Mouse (Mus musculus) heart, embryonic 13.5 days (tissue): ENCODE measurements at regions not wholly inside any gene's neighbourhood (a gene's known extent, or its start where the extent isn't known, plus 50 kb on each side); places are given as distances from the start of the nearest gene placed in this dataset.

Experiments
- ATAC-seq: fragments of 200-750 bp; cut with Nextera tagmentation; 2 replicates; pipeline ENCODE4 v1.8.0; 2017; ENCODE audit warnings: moderate TSS enrichment; ENCODE audit not compliant: insufficient number of reproducible peaks, low FRiP score, low TSS enrichment; ENCODE audit errors: extremely low read depth
- H3K27ac ChIP-seq: fragments of 300-500 bp; sonication (generic); replicated peaks from 2 replicates; pipeline ENCODE4 v1.5.1; 2015; ENCODE audit warnings: moderate library complexity, mild to moderate bottlenecking, inconsistent platforms
- H3K27me3 ChIP-seq: fragments of 300-500 bp; sonication (generic); replicated peaks from 2 replicates; pipeline ENCODE4 v1.6.1; 2015; ENCODE audit warnings: mild to moderate bottlenecking, inconsistent platforms
- H3K36me3 ChIP-seq: fragments of 300-500 bp; sonication (generic); 2 replicates; pipeline ENCODE4 v1.6.1; 2015; ENCODE audit warnings: mild to moderate bottlenecking, inconsistent platforms
- H3K4me1 ChIP-seq: fragments of 300-500 bp; sonication (generic); 2 replicates; pipeline ENCODE4 v1.6.1; 2015; ENCODE audit warnings: inconsistent platforms
- H3K4me2 ChIP-seq: fragments of 300-500 bp; sonication (generic); 2 replicates; pipeline ENCODE4 v1.6.1; 2015; ENCODE audit warnings: inconsistent platforms, mild to moderate bottlenecking, moderate library complexity
- H3K4me3 ChIP-seq: fragments of 300-500 bp; sonication (generic); 2 replicates; pipeline ENCODE4 v1.5.1; 2015; ENCODE audit warnings: moderate library complexity, mild to moderate bottlenecking, inconsistent platforms
- H3K9ac ChIP-seq: fragments of 300-500 bp; sonication (generic); 2 replicates; pipeline ENCODE4 v1.6.1; 2015; ENCODE audit warnings: inconsistent platforms, mild to moderate bottlenecking, moderate library complexity
- H3K9me3 ChIP-seq: fragments of 300-500 bp; sonication (generic); 2 replicates; pipeline ENCODE4 v1.6.1; 2016; ENCODE audit warnings: inconsistent platforms
- WGBS: fragments of 180-500 bp; shearing (Covaris S2); methylation state at CpG from one replicate; pipeline ENCODE4 v1.1.7; 2015; ENCODE audit warnings: mixed read lengths; 5-methylcytosine and 5-hydroxymethylcytosine counted together

DNA sequence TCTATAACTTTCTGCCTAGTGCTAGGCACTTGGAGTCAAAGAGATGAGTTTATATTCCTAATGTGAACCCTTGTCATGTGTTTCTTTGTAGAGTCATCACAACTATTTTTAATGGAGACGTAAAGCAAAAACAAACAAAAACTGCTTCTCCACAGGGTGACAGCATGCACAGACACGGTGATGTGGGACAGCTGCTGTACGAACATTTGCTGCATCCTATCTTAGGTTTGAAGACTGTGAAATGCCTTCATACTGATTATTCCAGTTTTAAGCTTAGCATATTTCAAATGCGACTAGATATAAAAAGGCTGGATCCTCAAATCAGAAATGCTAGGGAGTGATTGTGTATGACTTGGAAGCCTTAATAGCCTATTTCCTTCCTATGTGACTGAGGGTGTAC is 187.3 kb upstream of the Eci2 start:
- Histone ChIP-seq H3K4me1 (peaks cover 9% of the 10 kb centered on the region), H3K27me3 (no peaks in the 10 kb centered on the region), H3K9ac (no peak overlapping the region), H3K27ac (no peak overlapping the region), H3K9me3 (no peaks in the 10 kb centered on the region), H3K36me3 (no peaks in the 10 kb centered on the region), H3K4me3 (no peak overlapping the region), H3K4me2 (no peak overlapping the region)
- ATAC-seq, result no peak
- WGBS, result 73% methylated on average over 4 of the region's 4 CpGs

DNA sequence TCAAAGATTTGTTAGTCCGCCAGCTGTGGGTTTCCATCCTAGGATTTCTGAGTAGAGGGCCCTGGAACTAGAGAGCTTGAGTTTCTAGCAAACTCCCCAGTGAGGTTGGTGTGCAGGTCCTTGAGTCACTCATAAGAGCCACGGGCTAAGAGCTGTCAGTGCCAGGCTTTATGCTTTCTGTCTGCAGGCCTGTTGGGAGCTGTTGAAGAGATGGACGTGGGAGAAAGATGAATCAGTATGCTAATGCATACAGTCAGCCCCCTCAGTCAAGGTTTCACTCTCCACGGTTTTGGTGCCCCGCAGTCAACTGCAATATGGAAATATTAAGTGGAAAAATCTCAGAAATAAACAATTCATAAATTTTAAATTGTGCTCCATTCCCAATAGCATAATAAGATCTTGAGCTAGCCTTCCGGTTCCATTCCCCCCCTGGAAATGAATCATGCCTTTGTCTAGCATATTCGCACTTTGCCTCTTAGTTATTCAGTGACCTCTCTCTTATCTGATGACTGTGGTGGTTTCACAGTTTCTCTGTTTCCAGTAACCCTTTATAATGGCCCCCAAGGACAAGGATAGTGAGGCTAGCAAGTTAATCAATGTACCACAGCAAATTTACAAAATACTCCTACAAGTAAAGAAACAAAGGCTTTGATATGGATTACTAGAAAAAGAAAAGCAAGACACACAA is 199.4 kb upstream of the Eci2 start:
- H3K27me3 ChIP-seq, result no peaks in the 10 kb centered on the region
- H3K27ac ChIP-seq, result no peak overlapping the region
- H3K9ac ChIP-seq, result no peak overlapping the region
- H3K4me3 ChIP-seq, result no peak overlapping the region
- 68% methylated on average over 7 of the region's 7 CpGs for WGBS
- H3K4me2 ChIP-seq, result no peak overlapping the region
- H3K36me3 ChIP-seq, result no peaks in the 10 kb centered on the region
- peaks cover 3% of the 10 kb centered on the region; the same call in 1 of the 2 replicates for H3K9me3 ChIP-seq
- H3K4me1 ChIP-seq, result no peaks in the 10 kb centered on the region
- ATAC-seq, result no peak

DNA sequence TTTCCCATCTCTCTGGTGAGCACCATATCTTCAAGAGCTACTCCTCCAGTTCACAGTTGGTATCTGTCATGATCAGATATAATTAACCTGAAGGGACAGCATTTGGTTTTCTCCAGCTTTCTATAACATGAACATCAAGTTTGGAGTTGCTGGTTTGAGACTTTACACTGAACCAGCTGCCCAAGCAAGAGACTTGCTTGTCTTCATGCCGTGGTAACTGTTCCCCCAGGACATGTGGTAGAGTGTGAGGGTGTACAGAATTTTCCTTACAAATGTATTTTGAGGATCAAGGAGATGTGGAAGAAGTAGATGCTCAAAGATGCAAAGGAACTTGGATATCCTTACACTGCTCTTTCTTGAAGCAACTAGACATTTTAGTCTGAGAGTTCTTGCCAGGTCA is 200.0 kb upstream of the Eci2 start:
- WGBS, result 75% methylated on average over 1 of the region's 1 CpGs
- Histone ChIP-seq H3K4me1 (no peaks in the 10 kb centered on the region), H3K27me3 (no peaks in the 10 kb centered on the region), H3K9me3 (no peaks in the 10 kb centered on the region), H3K4me2 (no peak overlapping the region), H3K4me3 (no peak overlapping the region), H3K27ac (no peak overlapping the region), H3K36me3 (no peaks in the 10 kb centered on the region), H3K9ac (no peak overlapping the region)
- ATAC-seq, result no peak

GRCm38 (mm10) chr13:35229601-35230000 is 202.7 kb upstream of the Eci2 start:
- Histone ChIP-seq H3K9ac (no peak overlapping the region), H3K27ac (no peak overlapping the region), H3K4me1 (no peaks in the 10 kb centered on the region), H3K27me3 (no peaks in the 10 kb centered on the region), H3K4me2 (no peak overlapping the region), H3K36me3 (no peaks in the 10 kb centered on the region), H3K9me3 (no peaks in the 10 kb centered on the region), H3K4me3 (no peak overlapping the region)
- WGBS, result 58% methylated on average over 2 of the region's 2 CpGs
- ATAC-seq, result no peak

- no peak for ATAC-seq
- H3K4me3 ChIP-seq, result no peak overlapping the region
- H3K4me1 ChIP-seq, result no peaks in the 10 kb centered on the region
Measured at GRCm38 (mm10) chr13:35233636-35234035, 206.7 kb upstream of the Eci2 start.

GRCm38 (mm10) chr13:35241443-35241842 is 214.5 kb upstream of the Eci2 start:
- H3K4me2 ChIP-seq, result no peak overlapping the region
- no peaks in the 10 kb centered on the region for H3K27me3 ChIP-seq
- no peak overlapping the region for H3K4me3 ChIP-seq
- H3K27ac ChIP-seq, result no peak overlapping the region
- H3K9me3 ChIP-seq, result no peaks in the 10 kb centered on the region
- ATAC-seq, result no peak
- no peak overlapping the region for H3K9ac ChIP-seq
- no peaks in the 10 kb centered on the region for H3K36me3 ChIP-seq
- 65% methylated on average over 2 of the region's 2 CpGs for WGBS
- no peaks in the 10 kb centered on the region for H3K4me1 ChIP-seq

More at GRCm38 (mm10) chr13:35233636-35234035, 206.7 kb upstream of the Eci2 start:
- Histone ChIP-seq H3K36me3 (no peaks in the 10 kb centered on the region), H3K4me2 (no peak overlapping the region), H3K9ac (no peak overlapping the region), H3K27ac (no peak overlapping the region), H3K27me3 (no peaks in the 10 kb centered on the region), H3K9me3 (no peaks in the 10 kb centered on the region)
- 79% methylated on average over 1 of the region's 1 CpGs for WGBS

- Histone ChIP-seq H3K4me2 (no peak overlapping the region), H3K36me3 (no peaks in the 10 kb centered on the region), H3K4me1 (no peaks in the 10 kb centered on the region), H3K4me3 (no peak overlapping the region), H3K27me3 (no peaks in the 10 kb centered on the region), H3K27ac (no peak overlapping the region), H3K9me3 (no peaks in the 10 kb centered on the region), H3K9ac (no peak overlapping the region)
- no peak for ATAC-seq
Measured at GRCm38 (mm10) chr13:35243946-35244345, 217.1 kb upstream of the Eci2 start.

- Histone ChIP-seq H3K4me1 (no peaks in the 10 kb centered on the region), H3K27ac (no peak overlapping the region), H3K4me3 (no peak overlapping the region), H3K9ac (no peak overlapping the region), H3K4me2 (no peak overlapping the region), H3K36me3 (no peaks in the 10 kb centered on the region), H3K9me3 (no peaks in the 10 kb centered on the region), H3K27me3 (no peaks in the 10 kb centered on the region)
- WGBS, result 72% methylated on average over 2 of the region's 2 CpGs
- no peak for ATAC-seq
Measured at GRCm38 (mm10) chr13:35257386-35257785, 230.5 kb upstream of the Eci2 start.

DNA sequence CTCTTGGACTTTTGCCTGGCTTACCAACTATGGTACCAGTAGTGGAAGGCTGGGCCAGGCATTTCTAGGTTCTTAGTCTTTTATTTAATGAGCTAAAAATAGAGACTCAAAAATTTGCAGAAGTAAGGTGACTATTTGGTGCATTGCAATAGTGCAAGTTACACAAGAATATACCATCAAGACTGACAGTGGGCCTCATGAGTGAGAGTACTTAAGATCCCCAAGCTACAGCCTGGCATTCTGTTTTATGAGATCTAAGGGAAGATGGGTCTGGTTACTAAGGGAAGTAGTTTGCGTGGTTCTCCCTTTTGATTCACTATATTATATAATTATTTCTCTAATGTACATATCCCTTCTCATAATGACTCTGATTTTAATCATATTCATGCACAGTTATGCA is 231.8 kb upstream of the Eci2 start:
- ATAC-seq, result no peak
- Histone ChIP-seq H3K27me3 (no peaks in the 10 kb centered on the region), H3K27ac (no peak overlapping the region), H3K4me1 (no peaks in the 10 kb centered on the region), H3K9me3 (no peaks in the 10 kb centered on the region), H3K4me2 (no peak overlapping the region), H3K36me3 (no peaks in the 10 kb centered on the region), H3K4me3 (no peak overlapping the region), H3K9ac (no peak overlapping the region)
- 85% methylated on average over 1 of the region's 1 CpGs for WGBS

DNA sequence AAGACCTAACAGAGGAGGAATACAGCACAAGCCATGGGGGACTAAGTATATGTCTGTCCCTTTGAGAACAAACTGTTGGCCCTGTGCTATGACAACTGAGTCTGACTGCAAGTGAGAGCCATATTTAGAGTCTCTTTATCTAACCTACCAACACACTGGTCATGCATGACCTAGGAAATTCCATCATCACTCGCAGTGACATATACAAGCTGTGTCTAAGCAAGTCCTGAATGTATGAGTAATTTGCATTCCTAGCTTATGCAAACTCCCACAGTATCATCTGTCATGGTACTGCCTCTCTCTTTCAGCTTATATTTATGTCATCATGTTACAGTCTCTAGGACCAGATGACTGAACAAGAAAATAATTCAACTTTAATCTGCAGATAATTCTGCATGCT is 257.1 kb upstream of the Eci2 start:
- Histone ChIP-seq H3K27me3 (no peaks in the 10 kb centered on the region), H3K9ac (no peak overlapping the region), H3K9me3 (no peaks in the 10 kb centered on the region), H3K27ac (peak overlapping the region; percentile 39), H3K36me3 (no peaks in the 10 kb centered on the region), H3K4me1 (peaks cover 13% of the 10 kb centered on the region), H3K4me3 (no peak overlapping the region), H3K4me2 (no peak overlapping the region)
- WGBS, result 23% methylated on average over 1 of the region's 1 CpGs
- no peak for ATAC-seq

DNA sequence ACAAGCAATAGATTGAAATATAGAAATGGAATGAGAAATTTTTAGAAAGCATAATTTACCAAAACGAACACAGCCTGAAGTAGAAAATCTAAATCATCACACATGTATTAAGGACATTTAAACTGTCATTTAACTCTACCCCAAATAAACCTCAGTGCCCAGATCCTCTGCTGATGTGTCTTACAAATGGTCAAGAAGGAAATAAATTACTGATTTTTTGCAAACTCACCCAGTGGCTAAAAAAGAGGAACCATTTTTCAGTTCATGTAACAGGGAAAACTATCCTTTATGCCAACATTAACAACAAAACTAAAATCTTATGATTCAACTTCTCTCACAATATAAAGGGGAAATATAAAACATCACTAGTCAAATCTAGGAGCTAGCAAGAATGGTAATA is 275.2 kb upstream of the Eci2 start:
- H3K4me1 ChIP-seq, result no peaks in the 10 kb centered on the region
- no peaks in the 10 kb centered on the region for H3K9me3 ChIP-seq
- no peak for ATAC-seq
- H3K27ac ChIP-seq, result no peak overlapping the region
- H3K9ac ChIP-seq, result no peak overlapping the region
- no peak overlapping the region for H3K4me3 ChIP-seq
- no peaks in the 10 kb centered on the region for H3K27me3 ChIP-seq
- no peak overlapping the region for H3K4me2 ChIP-seq
- WGBS, result 54% methylated on average over 1 of the region's 1 CpGs
- H3K36me3 ChIP-seq, result no peaks in the 10 kb centered on the region

- no peaks in the 10 kb centered on the region for H3K36me3 ChIP-seq
- no peak for ATAC-seq
- H3K27ac ChIP-seq, result no peak overlapping the region
- H3K9me3 ChIP-seq, result no peaks in the 10 kb centered on the region
- no peak overlapping the region for H3K4me2 ChIP-seq
- H3K4me3 ChIP-seq, result no peak overlapping the region
- H3K27me3 ChIP-seq, result no peaks in the 10 kb centered on the region
- no peaks in the 10 kb centered on the region for H3K4me1 ChIP-seq
- WGBS, result 79% methylated on average over 1 of the region's 1 CpGs
- H3K9ac ChIP-seq, result no peak overlapping the region
Measured at GRCm38 (mm10) chr13:35316772-35317171, 289.9 kb upstream of the Eci2 start.
